Mouse (Mus musculus) limb, embryonic 10.5 days (tissue): ENCODE measurements around the gene Usp47. TPM values are rescaled to one million over a fixed set of nuclear protein-coding genes. Genes with fewer than 3 reads are reported as not detected.

ENCODE experiments used
- DNase-seq: peaks from one replicate; pipeline ENCODE4 v3.0.0-alpha.2; 2017; ENCODE audit warnings: low spot score
- H3K27ac ChIP-seq: fragments of 300-500 bp; sonication (generic); 2 replicates; pipeline ENCODE4 v1.5.1; 2016; ENCODE audit warnings: mild to moderate bottlenecking
- H3K27me3 ChIP-seq: fragments of 300-500 bp; sonication (generic); 2 replicates; pipeline ENCODE4 v1.6.1; 2016; ENCODE audit warnings: low read depth, mild to moderate bottlenecking; ENCODE audit not compliant: poor library complexity, severe bottlenecking
- H3K36me3 ChIP-seq: fragments of 300-500 bp; sonication (generic); 2 replicates; pipeline ENCODE4 v1.6.1; 2016; ENCODE audit warnings: mild to moderate bottlenecking, moderate library complexity
- H3K4me1 ChIP-seq: fragments of 300-500 bp; sonication (generic); 2 replicates; pipeline ENCODE4 v1.6.1; 2016
- H3K4me3 ChIP-seq: fragments of 300-500 bp; sonication (generic); 2 replicates; pipeline ENCODE4 v1.5.1; 2016; ENCODE audit warnings: mild to moderate bottlenecking, moderate library complexity
- H3K9me3 ChIP-seq: fragments of 300-500 bp; sonication (generic); replicated peaks from 2 replicates; pipeline ENCODE4 v1.6.1; 2016; ENCODE audit warnings: mild to moderate bottlenecking
- WGBS: fragments of 180-500 bp; shearing (Covaris S2); methylation state at CpG from one replicate; pipeline ENCODE4 v1.1.7; 2016; 5-methylcytosine and 5-hydroxymethylcytosine counted together
- polyA plus RNA-seq: library from polyadenylated mRNA; unstranded; fragments of >200 nt; fragmentation: Nextera tagmentation; extraction: Ambion mirVana; gene quantifications from 2 replicates; pipeline ENCODE4 v1.2.1, GENCODE M21; 2016

The Usp47 gene
- polyA plus RNA-seq, 1 experiment from 2014 or later = 93.4 TPM

DNA sequence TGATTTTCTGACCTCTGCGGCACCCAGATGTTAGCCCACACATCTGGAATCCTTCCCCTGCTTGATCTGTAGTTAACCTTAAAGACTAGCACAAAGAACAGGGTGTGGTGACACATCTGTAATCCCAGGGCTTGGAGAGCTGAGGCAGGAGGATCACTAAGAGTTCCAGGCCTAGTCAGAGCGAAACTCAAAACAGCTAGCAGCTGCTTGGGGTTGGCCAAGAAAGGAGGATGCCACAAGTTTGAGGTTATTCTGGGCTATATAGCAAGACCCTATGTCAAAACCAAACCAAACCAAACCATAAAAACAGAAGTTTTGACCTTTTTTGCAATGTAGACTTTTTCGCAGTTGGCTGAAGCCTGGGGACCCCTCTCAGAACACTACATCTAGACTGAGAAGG, 107.4 kb downstream of the Usp47 start:
- no peaks in the 10 kb centered on the region for H3K27me3 ChIP-seq
- H3K36me3 ChIP-seq = no peaks in the 10 kb centered on the region
- no peak overlapping the region for H3K4me3 ChIP-seq
- H3K27ac ChIP-seq = no peak overlapping the region
- no peak for DNase-seq
- peaks cover 14% of the 10 kb centered on the region for H3K4me1 ChIP-seq
- H3K9me3 ChIP-seq = no peaks in the 10 kb centered on the region
- WGBS = 96% methylated on average over 3 of the region's 3 CpGs

DNA sequence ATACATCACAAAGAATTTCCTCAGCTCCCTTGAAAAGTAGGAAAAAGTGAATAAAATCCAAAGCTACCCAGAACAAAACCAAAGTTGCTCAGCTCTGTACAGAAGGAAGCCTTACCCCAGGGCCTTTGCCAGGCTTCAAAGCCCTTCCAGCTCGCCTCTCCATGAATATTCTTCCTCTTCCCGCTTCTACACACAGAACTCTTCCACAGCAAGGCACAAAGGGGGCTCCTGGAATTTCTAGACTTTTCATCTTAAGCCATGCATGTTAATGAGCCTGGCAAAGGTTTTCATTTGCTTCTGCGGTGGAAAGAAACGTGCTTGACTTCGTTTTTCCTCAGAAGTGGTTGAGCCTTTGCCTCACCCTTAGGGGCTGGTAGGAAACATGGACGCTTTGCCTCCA, 108.7 kb downstream of the Usp47 start:
- Histone ChIP-seq H3K9me3 (no peaks in the 10 kb centered on the region), H3K4me3 (no peak overlapping the region), H3K27me3 (no peaks in the 10 kb centered on the region), H3K27ac (no peak overlapping the region), H3K36me3 (no peaks in the 10 kb centered on the region), H3K4me1 (peaks cover 13% of the 10 kb centered on the region)
- DNase-seq = no peak
- 86% methylated on average over 6 of the region's 6 CpGs for WGBS

- WGBS = 95% methylated on average over 5 of the region's 5 CpGs
Observed at GRCm38 (mm10) chr7:112133277-112133676, 110.0 kb downstream of the Usp47 start.

GRCm38 (mm10) chr7:112135161-112135560, 111.9 kb downstream of the Usp47 start:
- 91% methylated on average over 4 of the region's 4 CpGs for WGBS
- Histone ChIP-seq H3K27ac (no peak overlapping the region), H3K4me3 (no peak overlapping the region), H3K9me3 (no peaks in the 10 kb centered on the region), H3K27me3 (no peaks in the 10 kb centered on the region), H3K4me1 (no peaks in the 10 kb centered on the region), H3K36me3 (no peaks in the 10 kb centered on the region)
- no peak for DNase-seq

More at GRCm38 (mm10) chr7:112133277-112133676, 110.0 kb downstream of the Usp47 start:
- H3K36me3 ChIP-seq = no peaks in the 10 kb centered on the region
- no peaks in the 10 kb centered on the region for H3K27me3 ChIP-seq
- H3K4me3 ChIP-seq = no peak overlapping the region
- H3K9me3 ChIP-seq = no peaks in the 10 kb centered on the region
- no peak for DNase-seq
- no peak overlapping the region for H3K27ac ChIP-seq
- H3K4me1 ChIP-seq = peaks cover 8% of the 10 kb centered on the region

DNA sequence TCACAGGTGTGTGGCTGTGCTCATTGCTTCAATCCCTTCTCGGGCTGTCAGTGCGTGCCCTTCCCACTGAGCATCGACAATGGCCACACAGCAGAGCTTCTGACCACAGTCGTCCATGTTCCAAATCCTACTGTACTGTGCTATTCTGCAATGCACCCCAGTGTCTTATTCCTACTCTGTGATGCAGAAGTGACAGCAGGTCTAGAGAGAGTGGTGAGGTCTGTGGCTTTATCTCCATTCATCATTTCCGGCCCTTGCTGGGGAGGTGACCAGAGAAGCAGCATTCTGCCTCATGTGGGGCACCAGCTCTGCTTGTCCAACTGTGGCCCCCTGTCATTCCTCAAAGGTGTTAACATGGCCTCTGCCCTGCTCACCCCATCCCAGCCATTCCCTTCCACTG, 113.2 kb downstream of the Usp47 start:
- H3K27ac ChIP-seq = no peak overlapping the region
- H3K4me1 ChIP-seq = no peaks in the 10 kb centered on the region
- no peaks in the 10 kb centered on the region for H3K27me3 ChIP-seq
- DNase-seq = no peak
- WGBS = 87% methylated on average over 5 of the region's 5 CpGs
- no peak overlapping the region for H3K4me3 ChIP-seq
- no peaks in the 10 kb centered on the region for H3K9me3 ChIP-seq
- H3K36me3 ChIP-seq = no peaks in the 10 kb centered on the region

- no peaks in the 10 kb centered on the region for H3K36me3 ChIP-seq
- no peak for DNase-seq
- H3K9me3 ChIP-seq = no peaks in the 10 kb centered on the region
- 90% methylated on average over 7 of the region's 7 CpGs for WGBS
- no peak overlapping the region for H3K4me3 ChIP-seq
- no peaks in the 10 kb centered on the region for H3K27me3 ChIP-seq
- peaks cover 5% of the 10 kb centered on the region for H3K4me1 ChIP-seq
- no peak overlapping the region for H3K27ac ChIP-seq
Observed at GRCm38 (mm10) chr7:112138168-112138508, 114.8 kb downstream of the Usp47 start.

DNA sequence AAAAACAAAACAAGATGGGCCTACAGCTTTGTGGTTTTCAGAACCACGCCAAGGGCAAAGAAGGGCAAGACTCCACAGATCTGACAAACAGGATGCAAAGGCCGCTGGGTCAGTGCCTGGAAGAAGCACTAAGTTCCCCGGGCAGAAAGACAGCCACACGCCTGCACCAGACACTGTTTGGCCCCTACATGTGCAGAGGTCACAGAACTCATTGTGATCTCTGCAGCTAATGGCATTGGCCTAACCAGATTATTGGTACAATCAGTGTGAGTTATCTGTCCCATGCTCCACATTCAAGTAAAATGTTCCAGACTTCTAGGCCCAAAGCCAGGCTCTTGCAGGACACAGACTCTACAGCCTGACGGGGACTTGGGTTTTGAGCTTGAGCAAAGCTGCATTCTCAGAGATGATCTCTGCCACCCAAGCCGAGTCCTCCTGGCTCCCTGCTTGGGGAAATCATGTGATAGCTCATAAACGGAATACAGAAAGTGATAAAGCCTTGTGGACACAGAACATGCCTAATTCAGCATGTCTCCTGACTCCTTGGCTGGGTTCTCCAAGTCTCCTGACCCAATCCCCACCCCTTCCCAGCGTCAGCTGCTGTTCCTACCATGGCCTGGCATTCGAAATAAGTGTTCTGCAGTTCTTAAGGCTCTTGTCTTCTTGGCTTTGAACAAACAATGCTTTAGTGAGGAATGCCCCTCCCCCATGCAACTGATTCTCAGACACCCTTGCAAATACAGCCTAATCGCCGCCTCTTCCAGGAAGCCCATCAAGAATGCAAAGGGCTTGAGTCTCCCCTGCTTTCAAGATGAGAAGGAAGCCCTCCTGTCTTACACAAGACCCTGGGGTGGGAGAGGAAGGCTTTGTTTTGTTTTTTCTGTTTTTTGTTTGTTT, 115.5 kb downstream of the Usp47 start:
- Histone ChIP-seq H3K27me3 (no peaks in the 10 kb centered on the region), H3K4me3 (no peak overlapping the region), H3K9me3 (no peaks in the 10 kb centered on the region), H3K27ac (no peak overlapping the region), H3K36me3 (no peaks in the 10 kb centered on the region), H3K4me1 (peaks cover 11% of the 10 kb centered on the region)
- DNase-seq = no peak
- WGBS = 84% methylated on average over 11 of the region's 11 CpGs

GRCm38 (mm10) chr7:112140725-112141124, 117.4 kb downstream of the Usp47 start:
- H3K4me3 ChIP-seq = no peak overlapping the region
- no peaks in the 10 kb centered on the region for H3K27me3 ChIP-seq
- H3K27ac ChIP-seq = no peak overlapping the region
- H3K36me3 ChIP-seq = no peaks in the 10 kb centered on the region
- no peaks in the 10 kb centered on the region for H3K9me3 ChIP-seq
- peaks cover 29% of the 10 kb centered on the region for H3K4me1 ChIP-seq
- WGBS = 93% methylated on average over 2 of the region's 2 CpGs
- DNase-seq = no peak

DNA sequence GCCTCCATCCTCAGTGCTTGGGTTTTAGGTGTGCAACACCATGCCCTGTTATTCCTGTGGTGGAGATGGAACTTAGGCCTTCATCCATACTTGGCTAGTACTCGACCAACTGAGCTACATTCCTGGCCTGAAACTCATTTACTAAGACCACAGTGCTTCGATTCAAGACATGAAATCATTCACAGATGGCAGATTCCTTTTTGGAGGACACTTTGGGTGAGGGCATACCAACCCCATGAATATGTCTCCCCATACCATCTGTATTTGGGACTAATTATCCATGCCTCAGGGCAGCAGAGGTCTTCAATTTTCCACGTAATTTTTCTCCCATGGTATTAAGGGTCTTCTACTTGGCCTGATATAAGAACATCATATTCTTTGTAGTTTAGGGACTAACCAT, 119.3 kb downstream of the Usp47 start:
- peaks cover 34% of the 10 kb centered on the region for H3K4me1 ChIP-seq

DNA sequence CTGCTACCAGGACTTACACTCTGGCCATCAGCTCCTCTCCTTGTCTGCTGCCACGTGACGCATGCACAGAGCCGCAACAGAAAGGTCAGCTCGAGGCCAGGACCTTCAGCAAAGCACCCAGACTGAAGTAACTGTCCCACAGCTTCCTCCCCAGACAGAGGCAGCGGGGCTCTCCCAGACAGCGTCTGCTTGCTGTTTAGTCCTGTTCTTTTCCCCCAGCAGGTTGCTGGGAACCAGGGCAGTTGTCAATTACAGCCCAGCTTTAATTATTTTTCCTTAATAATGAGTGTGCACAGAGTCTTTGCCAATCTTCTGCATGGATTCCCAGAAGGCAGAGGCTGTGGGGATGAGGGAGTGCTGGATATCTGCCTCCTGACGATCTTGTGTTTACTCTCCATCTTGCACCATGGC, 119.8 kb downstream of the Usp47 start:
- DNase-seq = no peak
- Histone ChIP-seq H3K36me3 (no peaks in the 10 kb centered on the region), H3K27me3 (no peaks in the 10 kb centered on the region), H3K4me3 (no peak overlapping the region), H3K9me3 (no peaks in the 10 kb centered on the region), H3K27ac (peak overlapping the region; percentile 59), H3K4me1 (peaks cover 34% of the 10 kb centered on the region)
- 51% methylated on average over 7 of the region's 7 CpGs for WGBS

More for the DNA sequence above, 119.3 kb downstream of the Usp47 start:
- Histone ChIP-seq H3K36me3 (no peaks in the 10 kb centered on the region), H3K27ac (no peak overlapping the region), H3K27me3 (no peaks in the 10 kb centered on the region), H3K9me3 (no peaks in the 10 kb centered on the region), H3K4me3 (no peak overlapping the region)
- 82% methylated on average over 3 of the region's 3 CpGs for WGBS
- no peak for DNase-seq

- H3K4me3 ChIP-seq = no peak overlapping the region
- H3K4me1 ChIP-seq = peaks cover 34% of the 10 kb centered on the region
- peak overlapping the region; percentile 59 for H3K27ac ChIP-seq
- WGBS = 78% methylated on average over 4 of the region's 4 CpGs
- DNase-seq = no peak
- no peaks in the 10 kb centered on the region for H3K9me3 ChIP-seq
- H3K27me3 ChIP-seq = no peaks in the 10 kb centered on the region
- no peaks in the 10 kb centered on the region for H3K36me3 ChIP-seq
Observed at GRCm38 (mm10) chr7:112143978-112144377, 120.7 kb downstream of the Usp47 start.

GRCm38 (mm10) chr7:112144646-112145179, 121.4 kb downstream of the Usp47 start:
- no peaks in the 10 kb centered on the region for H3K36me3 ChIP-seq
- H3K4me3 ChIP-seq = no peak overlapping the region
- peaks cover 34% of the 10 kb centered on the region for H3K4me1 ChIP-seq
- DNase-seq = no peak
- peak overlapping the region; percentile 59 for H3K27ac ChIP-seq
- H3K27me3 ChIP-seq = no peaks in the 10 kb centered on the region
- no peaks in the 10 kb centered on the region for H3K9me3 ChIP-seq
- 73% methylated on average over 11 of the region's 11 CpGs for WGBS

GRCm38 (mm10) chr7:112147979-112148378, 124.7 kb downstream of the Usp47 start:
- H3K4me1 ChIP-seq = peaks cover 31% of the 10 kb centered on the region
- H3K9me3 ChIP-seq = no peaks in the 10 kb centered on the region
- no peak overlapping the region for H3K27ac ChIP-seq
- WGBS = 94% methylated on average over 2 of the region's 2 CpGs
- H3K36me3 ChIP-seq = no peaks in the 10 kb centered on the region
- H3K4me3 ChIP-seq = no peak overlapping the region
- DNase-seq = no peak
- no peaks in the 10 kb centered on the region for H3K27me3 ChIP-seq
